Mouse (Mus musculus) hindbrain, embryonic 10.5 days (tissue): ENCODE measurements at regions not wholly inside any gene's neighbourhood (a gene's known extent, or its start where the extent isn't known, plus 50 kb on each side); places are given as distances from the start of the nearest gene placed in this dataset.

ENCODE experiments used
- DNase-seq: peaks from one replicate; pipeline ENCODE4 v3.0.0-alpha.2; 2017; ENCODE audit warnings: low spot score
- H3K27ac ChIP-seq: fragments of 300-500 bp; sonication (generic); 2 replicates; pipeline ENCODE4 v1.5.1; 2016; ENCODE audit warnings: mild to moderate bottlenecking, moderate library complexity
- H3K27me3 ChIP-seq: fragments of 300-500 bp; sonication (generic); 2 replicates; pipeline ENCODE4 v1.6.1; 2016; ENCODE audit warnings: mild to moderate bottlenecking; ENCODE audit not compliant: poor library complexity, insufficient read depth, severe bottlenecking
- H3K36me3 ChIP-seq: fragments of 300-500 bp; sonication (generic); 2 replicates; pipeline ENCODE4 v1.6.1; 2016; ENCODE audit warnings: mild to moderate bottlenecking, moderate library complexity
- H3K4me1 ChIP-seq: fragments of 300-500 bp; sonication (generic); replicated peaks from 2 replicates; pipeline ENCODE4 v1.6.1; 2016; ENCODE audit warnings: mild to moderate bottlenecking
- H3K4me3 ChIP-seq: fragments of 300-500 bp; sonication (generic); 2 replicates; pipeline ENCODE4 v1.5.1; 2016; ENCODE audit warnings: mild to moderate bottlenecking, moderate library complexity
- H3K9me3 ChIP-seq: fragments of 300-500 bp; sonication (generic); 2 replicates; pipeline ENCODE4 v1.6.1; 2016; ENCODE audit warnings: mild to moderate bottlenecking, moderate library complexity
- WGBS: fragments of 180-500 bp; shearing (Covaris S2); methylation state at CpG from one replicate; pipeline ENCODE4 v1.1.7; 2016; 5-methylcytosine and 5-hydroxymethylcytosine counted together

- Histone ChIP-seq H3K4me3 (peak overlapping the region; percentile 25), H3K9me3 (no peaks in the 10 kb centered on the region), H3K4me1 (peaks cover 16% of the 10 kb centered on the region), H3K27me3 (no peaks in the 10 kb centered on the region), H3K36me3 (no peaks in the 10 kb centered on the region), H3K27ac (peak overlapping the region; percentile 50)
- WGBS, result 25% methylated on average over 6 of the region's 6 CpGs
- DNase-seq, result no peak
Measured at GRCm38 (mm10) chr2:21267149-21267761, 61.7 kb downstream of the Thnsl1 start.

DNA sequence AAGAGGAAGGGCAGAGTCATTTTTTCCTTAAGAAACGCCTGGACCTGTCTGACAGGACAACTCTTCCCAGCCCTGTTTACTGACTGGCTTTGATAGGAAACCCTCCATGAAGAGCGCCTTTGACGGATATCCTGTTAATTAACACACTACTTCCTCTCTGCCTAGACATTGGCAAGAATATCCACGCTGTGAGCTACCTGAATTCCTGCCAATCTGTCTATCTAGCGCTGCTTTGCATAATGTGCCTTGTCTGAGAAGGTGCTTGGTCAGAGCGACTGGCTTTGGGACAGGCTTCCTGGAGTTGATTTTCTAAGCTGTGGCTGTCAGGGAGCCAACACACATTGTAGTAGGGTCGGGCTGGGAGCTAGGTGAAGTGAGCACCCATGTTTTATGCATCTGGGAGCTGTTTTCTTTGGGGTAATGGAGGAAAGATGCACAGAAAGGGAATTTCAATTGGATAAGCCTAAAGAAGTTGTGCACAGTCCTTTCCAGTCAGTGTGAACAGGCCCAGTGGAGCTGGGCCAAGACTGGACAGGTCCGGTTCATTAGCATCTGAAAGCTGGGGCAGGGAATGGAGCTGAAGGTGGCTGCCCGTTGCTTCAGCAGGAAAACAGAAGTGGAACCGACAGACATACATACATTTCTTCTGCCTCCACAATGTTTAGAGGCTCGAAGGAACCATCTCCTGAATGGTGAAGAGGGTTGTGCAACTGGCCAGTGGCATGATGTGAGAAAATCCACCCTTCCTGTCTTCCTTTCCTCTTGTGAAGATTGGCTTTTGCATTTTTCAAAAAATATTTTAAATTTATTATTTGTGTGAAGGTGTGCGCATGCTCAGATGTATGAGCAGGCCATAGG lies 64.7 kb downstream of the Thnsl1 start:
- H3K36me3 ChIP-seq, result no peaks in the 10 kb centered on the region
- H3K27me3 ChIP-seq, result no peaks in the 10 kb centered on the region
- peaks cover 16% of the 10 kb centered on the region for H3K4me1 ChIP-seq
- no peak overlapping the region for H3K27ac ChIP-seq
- no peaks in the 10 kb centered on the region for H3K9me3 ChIP-seq
- DNase-seq, result no peak
- 81% methylated on average over 12 of the region's 12 CpGs for WGBS
- no peak overlapping the region for H3K4me3 ChIP-seq

DNA sequence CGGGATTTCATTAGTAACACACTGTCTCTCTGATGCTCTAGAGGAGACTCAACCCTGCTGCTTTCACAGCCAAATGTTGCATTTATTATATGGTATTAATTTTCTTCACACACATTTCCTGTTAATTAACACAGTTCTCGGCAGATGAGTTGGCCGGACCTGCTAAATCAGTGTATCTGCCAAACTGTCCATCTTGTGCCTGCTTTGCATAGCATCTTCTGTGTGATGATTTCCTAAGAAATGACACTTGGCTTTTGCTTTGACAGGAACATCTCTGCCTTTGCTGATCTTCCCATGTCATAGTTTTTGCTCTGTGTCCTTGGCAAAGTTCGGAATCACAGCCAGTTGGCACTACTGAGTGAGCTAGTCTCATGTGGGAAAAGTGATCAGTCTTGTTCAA lies 67.9 kb downstream of the Thnsl1 start:
- no peaks in the 10 kb centered on the region for H3K9me3 ChIP-seq
- no peaks in the 10 kb centered on the region for H3K36me3 ChIP-seq
- DNase-seq, result no peak
- H3K4me3 ChIP-seq, result no peak overlapping the region
- H3K27me3 ChIP-seq, result no peaks in the 10 kb centered on the region
- no peaks in the 10 kb centered on the region for H3K4me1 ChIP-seq
- no peak overlapping the region for H3K27ac ChIP-seq
- 93% methylated on average over 4 of the region's 4 CpGs for WGBS

- Histone ChIP-seq H3K4me3 (no peak overlapping the region), H3K9me3 (no peaks in the 10 kb centered on the region), H3K27ac (no peak overlapping the region), H3K4me1 (no peaks in the 10 kb centered on the region), H3K36me3 (no peaks in the 10 kb centered on the region), H3K27me3 (no peaks in the 10 kb centered on the region)
- no peak for DNase-seq
- WGBS, result 69% methylated on average over 4 of the region's 4 CpGs
Measured at GRCm38 (mm10) chr2:21275315-21275714, 69.8 kb downstream of the Thnsl1 start.

- Histone ChIP-seq H3K4me1 (no peaks in the 10 kb centered on the region), H3K9me3 (no peaks in the 10 kb centered on the region), H3K27me3 (no peaks in the 10 kb centered on the region), H3K4me3 (no peak overlapping the region), H3K36me3 (no peaks in the 10 kb centered on the region), H3K27ac (no peak overlapping the region)
- WGBS, result 37% methylated on average over 9 of the region's 9 CpGs
- DNase-seq, result peak; percentile 82
Measured at GRCm38 (mm10) chr2:21280794-21281420, 75.4 kb downstream of the Thnsl1 start.

- no peaks in the 10 kb centered on the region for H3K27me3 ChIP-seq
- no peak overlapping the region for H3K4me3 ChIP-seq
- DNase-seq, result no peak
- no peaks in the 10 kb centered on the region for H3K9me3 ChIP-seq
- no peaks in the 10 kb centered on the region for H3K4me1 ChIP-seq
- no peaks in the 10 kb centered on the region for H3K36me3 ChIP-seq
- 78% methylated on average over 14 of the region's 14 CpGs for WGBS
- H3K27ac ChIP-seq, result no peak overlapping the region
Measured at GRCm38 (mm10) chr2:21282505-21283200, 77.1 kb downstream of the Thnsl1 start.

DNA sequence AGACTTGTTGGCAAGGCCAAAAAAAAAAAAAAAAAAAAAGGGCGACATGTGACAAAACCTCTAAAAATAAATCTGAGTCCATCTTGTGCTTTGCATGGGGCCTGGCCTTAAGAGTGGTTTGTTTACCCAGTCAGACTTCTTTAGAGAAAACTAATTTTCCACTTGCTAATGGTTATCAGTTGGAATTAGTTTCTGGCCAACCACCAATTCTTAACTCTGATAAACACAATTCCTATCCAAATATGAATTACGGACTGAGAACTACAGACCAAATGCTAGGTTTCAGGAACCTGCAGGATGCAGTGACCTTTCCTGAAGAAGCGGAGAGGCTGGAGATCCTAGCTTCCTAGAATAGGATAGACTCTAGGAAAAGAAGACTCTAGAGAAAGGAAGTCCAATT lies 79.4 kb downstream of the Thnsl1 start:
- H3K9me3 ChIP-seq, result no peaks in the 10 kb centered on the region
- DNase-seq, result no peak
- no peaks in the 10 kb centered on the region for H3K4me1 ChIP-seq
- no peaks in the 10 kb centered on the region for H3K27me3 ChIP-seq
- H3K36me3 ChIP-seq, result no peaks in the 10 kb centered on the region
- 95% methylated on average over 3 of the region's 3 CpGs for WGBS
- H3K4me3 ChIP-seq, result no peak overlapping the region
- no peak overlapping the region for H3K27ac ChIP-seq

- H3K27me3 ChIP-seq, result no peaks in the 10 kb centered on the region
- 89% methylated on average over 13 of the region's 13 CpGs for WGBS
- no peaks in the 10 kb centered on the region for H3K9me3 ChIP-seq
- H3K36me3 ChIP-seq, result no peaks in the 10 kb centered on the region
- no peak overlapping the region for H3K27ac ChIP-seq
- no peak overlapping the region for H3K4me3 ChIP-seq
- H3K4me1 ChIP-seq, result peaks cover 4% of the 10 kb centered on the region
- no peak for DNase-seq
Measured at GRCm38 (mm10) chr2:21287786-21288185, 79.6 kb upstream of the Gpr158 start.

DNA sequence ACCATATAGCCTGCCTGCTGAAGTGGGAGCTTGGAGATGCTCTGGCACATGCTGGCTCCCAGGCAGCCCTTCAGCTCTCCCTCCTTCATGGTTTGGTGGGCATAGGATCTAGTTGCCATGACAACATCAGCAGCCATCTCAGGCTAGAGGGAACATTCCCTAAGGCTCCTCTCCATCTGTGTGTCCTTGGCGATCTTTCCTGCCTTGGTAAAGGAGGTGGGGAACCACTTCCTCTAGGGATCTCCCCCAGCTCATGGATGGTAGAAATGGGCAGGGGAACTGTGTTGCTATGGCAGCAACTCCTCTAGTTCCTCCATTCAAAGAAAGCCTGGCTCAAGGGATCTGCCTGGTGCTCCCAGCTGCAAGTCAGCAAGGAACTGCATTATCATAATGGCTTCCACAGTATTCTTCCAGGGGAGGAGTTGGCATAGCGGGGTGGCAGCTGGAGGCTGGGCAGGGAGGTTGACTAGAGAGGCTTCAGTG lies 74.6 kb upstream of the Gpr158 start:
- peak; percentile 10 for DNase-seq
- 37% methylated on average over 2 of the region's 2 CpGs for WGBS
- no peaks in the 10 kb centered on the region for H3K36me3 ChIP-seq
- H3K9me3 ChIP-seq, result no peaks in the 10 kb centered on the region
- peaks cover 8% of the 10 kb centered on the region for H3K4me1 ChIP-seq
- H3K4me3 ChIP-seq, result no peak overlapping the region
- no peaks in the 10 kb centered on the region for H3K27me3 ChIP-seq
- H3K27ac ChIP-seq, result no peak overlapping the region

GRCm38 (mm10) chr2:21294002-21294401 lies 73.3 kb upstream of the Gpr158 start:
- Histone ChIP-seq H3K4me3 (no peak overlapping the region), H3K36me3 (no peaks in the 10 kb centered on the region), H3K27me3 (no peaks in the 10 kb centered on the region), H3K27ac (no peak overlapping the region), H3K4me1 (peaks cover 8% of the 10 kb centered on the region), H3K9me3 (no peaks in the 10 kb centered on the region)
- WGBS, result 76% methylated on average over 2 of the region's 2 CpGs
- no peak for DNase-seq

DNA sequence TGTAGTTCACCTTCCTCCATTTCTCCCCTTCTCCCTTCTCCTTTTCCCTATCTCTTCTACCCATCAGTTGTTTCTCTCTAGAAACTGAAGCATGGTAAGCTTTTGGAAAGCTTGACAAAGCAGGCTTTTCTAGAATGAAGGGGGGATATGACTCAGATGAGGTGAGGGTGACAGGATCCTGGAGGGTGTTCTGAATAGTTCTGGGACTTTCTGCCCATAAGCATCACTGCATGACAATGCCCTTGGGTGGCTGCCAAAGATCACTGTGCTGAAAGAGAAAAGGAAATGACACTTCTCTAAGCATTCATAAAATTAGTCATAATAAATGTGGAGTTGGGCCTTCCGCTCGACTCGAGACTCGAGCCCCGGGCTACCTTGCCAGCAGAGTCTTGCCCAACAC lies 67.7 kb upstream of the Gpr158 start:
- Histone ChIP-seq H3K9me3 (no peaks in the 10 kb centered on the region), H3K27ac (no peak overlapping the region), H3K4me3 (no peak overlapping the region), H3K4me1 (no peaks in the 10 kb centered on the region), H3K27me3 (no peaks in the 10 kb centered on the region), H3K36me3 (no peaks in the 10 kb centered on the region)
- DNase-seq, result no peak
- WGBS, result 93% methylated on average over 5 of the region's 5 CpGs
